Mouse (Mus musculus): ENCODE results near the gene Pepd. TPM values are rescaled to one million over a fixed set of nuclear protein-coding genes. Genes with fewer than 3 reads are reported as not detected.

Gene Pepd
- polyA plus RNA-seq, 1 experiment = 82.1 TPM

GRCm38 (mm10) chr7:35065958-35066357 is 153.8 kb downstream of the Pepd start:
- H3K27me3 ChIP-seq (ENCODE audit: control insufficient read depth, insufficient read depth, insufficient read length) = no peaks in the 10 kb centered on the region
- H3K36me3 ChIP-seq (ENCODE audit: control insufficient read depth, insufficient read depth) = no peaks in the 10 kb centered on the region
- no peak overlapping the region for H3ac ChIP-seq (ENCODE audit: control insufficient read depth, insufficient read length)
- H3K79me2 ChIP-seq (ENCODE audit: control insufficient read depth, insufficient read depth) = no peaks in the 10 kb centered on the region
- H3K4me2 ChIP-seq (ENCODE audit: low read depth) = no peak overlapping the region
- TF ChIP-seq TCF3 (IDR thresholded peaks at IDR 0.05; ENCODE audit: insufficient read length, low read depth) (no peak), MYOG (IDR thresholded peaks at IDR 0.05; ENCODE audit: control insufficient read depth in 1 of 3, insufficient read depth in 1 of 3, insufficient read length in 2 of 3, low read depth in 2 of 3) (no peak), TCF12 (IDR thresholded peaks at IDR 0.05; ENCODE audit: insufficient read depth, poor library complexity, severe bottlenecking) (no peak), SRF (IDR thresholded peaks at IDR 0.05; ENCODE audit: control insufficient read depth, insufficient read length, low read depth) (no peak), POLR2A (IDR thresholded peaks at IDR 0.05; ENCODE audit: insufficient read length, low read depth) (no peak), E2F4 (IDR thresholded peaks at IDR 0.05; ENCODE audit: insufficient read depth) (no peak), REST (IDR thresholded peaks at IDR 0.05; ENCODE audit: insufficient read depth, insufficient read length) (no peak), CEBPB (IDR thresholded peaks at IDR 0.05; ENCODE audit: insufficient read depth, poor library complexity, severe bottlenecking) (no peak), MYOD1 (IDR thresholded peaks at IDR 0.05; ENCODE audit: control insufficient read depth in 1 of 3, insufficient read length in 2 of 3, low read depth in 2 of 3) (no peak), USF1 (IDR thresholded peaks at IDR 0.05; ENCODE audit: low read depth) (no peak), MAX (IDR thresholded peaks at IDR 0.05; ENCODE audit: low read depth) (no peak), POLR2AphosphoS2 (IDR thresholded peaks at IDR 0.05; ENCODE audit: insufficient read length, low read depth) (no peak)
- no peak overlapping the region for H3K4me3 ChIP-seq

- no peak overlapping the region for H3K4me2 ChIP-seq (ENCODE audit: low read depth)
- no peaks in the 10 kb centered on the region for H3K79me2 ChIP-seq (ENCODE audit: control insufficient read depth, insufficient read depth)
- no peak overlapping the region for H3K4me3 ChIP-seq
- H3K27me3 ChIP-seq (ENCODE audit: control insufficient read depth, insufficient read depth, insufficient read length) = no peaks in the 10 kb centered on the region
- H3K36me3 ChIP-seq (ENCODE audit: control insufficient read depth, insufficient read depth) = no peaks in the 10 kb centered on the region
- TF ChIP-seq USF1 (IDR thresholded peaks at IDR 0.05; ENCODE audit: low read depth) = no peak
- no peak for TF ChIP-seq POLR2A (IDR thresholded peaks at IDR 0.05; ENCODE audit: insufficient read length, low read depth)
- no peak for TF ChIP-seq POLR2AphosphoS2 (IDR thresholded peaks at IDR 0.05; ENCODE audit: insufficient read length, low read depth)
- no peak for TF ChIP-seq SRF (IDR thresholded peaks at IDR 0.05; ENCODE audit: control insufficient read depth, insufficient read length, low read depth)
- no peak for TF ChIP-seq MAX (IDR thresholded peaks at IDR 0.05; ENCODE audit: low read depth)
- TF ChIP-seq REST (IDR thresholded peaks at IDR 0.05; ENCODE audit: insufficient read depth, insufficient read length) = no peak
- no peak for TF ChIP-seq MYOG (IDR thresholded peaks at IDR 0.05; ENCODE audit: control insufficient read depth in 1 of 3, insufficient read depth in 1 of 3, insufficient read length in 2 of 3, low read depth in 2 of 3)
- no peak for TF ChIP-seq TCF3 (IDR thresholded peaks at IDR 0.05; ENCODE audit: insufficient read length, low read depth)
- TF ChIP-seq MYOD1 (IDR thresholded peaks at IDR 0.05; ENCODE audit: control insufficient read depth in 1 of 3, insufficient read length in 2 of 3, low read depth in 2 of 3) = no peak
- no peak for TF ChIP-seq E2F4 (IDR thresholded peaks at IDR 0.05; ENCODE audit: insufficient read depth)
- TF ChIP-seq TCF12 (IDR thresholded peaks at IDR 0.05; ENCODE audit: insufficient read depth, poor library complexity, severe bottlenecking) = no peak
- no peak for TF ChIP-seq CEBPB (IDR thresholded peaks at IDR 0.05; ENCODE audit: insufficient read depth, poor library complexity, severe bottlenecking)
- H3ac ChIP-seq (ENCODE audit: control insufficient read depth, insufficient read length) = no peak overlapping the region
Observed at GRCm38 (mm10) chr7:35066640-35067212, 154.5 kb downstream of the Pepd start.

GRCm38 (mm10) chr7:35076645-35077044 is 164.5 kb downstream of the Pepd start:
- no peak overlapping the region for H3K4me3 ChIP-seq
- H3K4me2 ChIP-seq (ENCODE audit: low read depth) = no peak overlapping the region
- no peaks in the 10 kb centered on the region for H3K27me3 ChIP-seq (ENCODE audit: control insufficient read depth, insufficient read depth, insufficient read length)
- TF ChIP-seq MAX (IDR thresholded peaks at IDR 0.05; ENCODE audit: low read depth) = no peak
- TF ChIP-seq MYOD1 (IDR thresholded peaks at IDR 0.05; ENCODE audit: control insufficient read depth in 1 of 3, insufficient read length in 2 of 3, low read depth in 2 of 3) = no peak
- no peak for TF ChIP-seq SRF (IDR thresholded peaks at IDR 0.05; ENCODE audit: control insufficient read depth, insufficient read length, low read depth)
- TF ChIP-seq USF1 (IDR thresholded peaks at IDR 0.05; ENCODE audit: low read depth) = no peak
- TF ChIP-seq TCF3 (IDR thresholded peaks at IDR 0.05; ENCODE audit: insufficient read length, low read depth) = no peak
- no peak for TF ChIP-seq CEBPB (IDR thresholded peaks at IDR 0.05; ENCODE audit: insufficient read depth, poor library complexity, severe bottlenecking)
- no peak for TF ChIP-seq TCF12 (IDR thresholded peaks at IDR 0.05; ENCODE audit: insufficient read depth, poor library complexity, severe bottlenecking)
- TF ChIP-seq POLR2A (IDR thresholded peaks at IDR 0.05; ENCODE audit: insufficient read length, low read depth) = no peak
- TF ChIP-seq E2F4 (IDR thresholded peaks at IDR 0.05; ENCODE audit: insufficient read depth) = no peak
- TF ChIP-seq POLR2AphosphoS2 (IDR thresholded peaks at IDR 0.05; ENCODE audit: insufficient read length, low read depth) = no peak
- TF ChIP-seq MYOG (IDR thresholded peaks at IDR 0.05; ENCODE audit: control insufficient read depth in 1 of 3, insufficient read depth in 1 of 3, insufficient read length in 2 of 3, low read depth in 2 of 3) = no peak
- TF ChIP-seq REST (IDR thresholded peaks at IDR 0.05; ENCODE audit: insufficient read depth, insufficient read length) = no peak
- no peaks in the 10 kb centered on the region for H3K79me2 ChIP-seq (ENCODE audit: control insufficient read depth, insufficient read depth)
- H3ac ChIP-seq (ENCODE audit: control insufficient read depth, insufficient read length) = no peak overlapping the region
- H3K36me3 ChIP-seq (ENCODE audit: control insufficient read depth, insufficient read depth) = no peaks in the 10 kb centered on the region

DNA sequence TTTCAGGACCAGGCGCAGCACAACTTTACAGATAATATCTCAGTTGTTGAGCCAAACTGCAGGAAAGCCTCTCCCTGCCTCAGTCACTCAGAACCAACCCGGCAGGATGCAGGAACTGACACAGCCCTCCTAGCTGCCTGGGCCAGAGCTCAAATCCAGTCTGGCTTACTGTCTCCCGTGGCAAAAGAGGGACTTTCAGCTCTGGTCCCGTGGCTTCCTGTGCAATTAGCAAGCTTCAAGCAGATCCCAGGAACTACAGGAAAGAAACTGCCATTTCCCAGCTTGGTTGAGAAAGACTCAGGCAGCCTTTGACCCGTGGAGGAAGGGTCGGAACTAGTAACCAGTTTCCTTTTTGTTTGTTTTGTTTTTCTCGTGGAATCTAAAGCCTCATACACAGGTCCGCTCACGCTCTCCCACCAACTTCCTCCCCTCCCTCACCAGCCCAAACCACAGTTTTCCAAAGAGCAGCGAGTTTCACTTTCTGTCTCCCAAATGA is 168.7 kb downstream of the Pepd start:
- Histone ChIP-seq H3K36me3 (ENCODE audit: control insufficient read depth, insufficient read depth) (no peaks in the 10 kb centered on the region), H3K4me3 (peak overlapping the region; percentile 7)

More for the DNA sequence above, 168.7 kb downstream of the Pepd start:
- no peaks in the 10 kb centered on the region for H3K79me2 ChIP-seq (ENCODE audit: control insufficient read depth, insufficient read depth)
- H3K27me3 ChIP-seq (ENCODE audit: control insufficient read depth, insufficient read depth, insufficient read length) = no peaks in the 10 kb centered on the region
- H3K4me2 ChIP-seq (ENCODE audit: low read depth) = peak overlapping the region; percentile 84
- H3ac ChIP-seq (ENCODE audit: control insufficient read depth, insufficient read length) = no peak overlapping the region
- TF ChIP-seq CEBPB (IDR thresholded peaks at IDR 0.05; ENCODE audit: insufficient read depth, poor library complexity, severe bottlenecking) (no peak), REST (IDR thresholded peaks at IDR 0.05; ENCODE audit: insufficient read depth, insufficient read length) (no peak), MYOG (IDR thresholded peaks at IDR 0.05; ENCODE audit: control insufficient read depth in 1 of 3, insufficient read depth in 1 of 3, insufficient read length in 2 of 3, low read depth in 2 of 3) (no peak), POLR2A (IDR thresholded peaks at IDR 0.05; ENCODE audit: insufficient read length, low read depth) (no peak), USF1 (IDR thresholded peaks at IDR 0.05; ENCODE audit: low read depth) (no peak), E2F4 (IDR thresholded peaks at IDR 0.05; ENCODE audit: insufficient read depth) (no peak)

Data from myocyte (in vitro differentiated cells).